Mouse (Mus musculus): ENCODE measurements around the gene Zfp42. TPM values are rescaled to one million over a fixed set of nuclear protein-coding genes. Genes with fewer than 3 reads are reported as not detected.

Gene Zfp42
- polyA plus RNA-seq, 1 experiment = 0.11 TPM

DNA sequence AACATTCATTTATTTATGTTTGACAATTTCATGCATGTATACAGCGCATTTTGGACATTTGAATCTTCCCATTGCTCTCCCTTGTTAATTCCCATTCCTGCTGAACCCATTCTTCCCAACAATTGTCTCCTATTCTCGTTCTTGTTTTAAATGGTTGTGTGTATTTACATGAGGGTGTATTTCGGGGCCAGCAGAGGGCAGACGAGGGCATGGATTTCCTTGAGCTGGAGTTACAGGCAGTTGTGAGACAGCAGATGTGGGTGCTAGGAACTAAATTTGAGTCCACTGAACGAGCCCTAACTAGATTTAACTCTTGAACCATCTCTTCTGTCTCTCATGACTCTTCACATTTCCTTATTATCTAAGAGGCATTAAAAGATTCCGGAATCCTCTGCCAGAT is 55.1 kb downstream of the Zfp42 start:
- no peak for DNase-seq (ENCODE audit: low spot score)

DNA sequence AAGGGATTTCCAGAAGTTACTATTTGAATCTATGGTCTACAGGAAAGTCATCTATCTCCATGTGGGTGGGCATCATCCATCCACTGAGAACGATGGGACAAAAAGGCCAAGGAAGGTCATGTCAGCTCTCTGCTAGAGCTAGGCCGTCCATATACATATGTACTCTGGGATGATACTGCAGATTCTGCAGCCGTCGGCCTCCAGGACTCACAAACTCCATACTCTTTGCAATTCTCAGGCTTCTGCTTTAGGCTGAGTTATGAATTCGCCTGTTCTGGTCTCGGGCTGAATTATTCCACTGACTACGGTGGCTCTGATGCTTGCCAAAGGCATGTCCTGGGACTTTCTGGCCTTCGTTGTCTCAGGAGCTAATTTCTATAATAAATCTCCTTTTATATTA is 58.1 kb downstream of the Zfp42 start:
- no peak for DNase-seq (ENCODE audit: low spot score)

Other genes with a start within 250 kb of the Zfp42 start
- gene Triml1, start 165.5 kb downstream of the Zfp42 start, polyA plus RNA-seq (2012; rRNA removed) = not detected in 2 replicates
- gene Triml2, start 126.4 kb downstream of the Zfp42 start, polyA plus RNA-seq (2012; rRNA removed) = not detected in 2 replicates
- not detected in 2 replicates for gene Adam26b, start 221.1 kb upstream of the Zfp42 start, polyA plus RNA-seq (2012; rRNA removed)

Measured in urinary bladder, adult 2 months (tissue).